Mouse (Mus musculus) MEL (cell line): ENCODE measurements around the gene Polrmt. TPM values are rescaled to one million over a fixed set of nuclear protein-coding genes. Genes with fewer than 3 reads are reported as not detected.

Source experiments
- DNase-seq: peaks from one replicate; pipeline ENCODE4 v3.0.0; 2011; ENCODE audit warnings: low read depth, low spot score
- H3K27ac ChIP-seq: 2 replicates; pipeline ENCODE4 v1.5.1; 2012; ENCODE audit warnings: low read depth, mild to moderate bottlenecking, control low read depth, low read length, moderate library complexity; ENCODE audit not compliant: control insufficient read depth
- H3K27me3 ChIP-seq, 2 experiments: fragments of 150-350 bp in 1 of 2; sonication (generic) in 1 of 2; 2 replicates each; pipeline ENCODE4 v1.6.1; 2012; ENCODE audit warnings: low read length in 2 of 2, mild to moderate bottlenecking in 2 of 2, improper control_type of control experiment in 1 of 2, moderate library complexity in 1 of 2; ENCODE audit not compliant: insufficient read depth in 2 of 2, control insufficient read depth in 1 of 2
- H3K36me3 ChIP-seq, 2 experiments: 2 replicates each; pipeline ENCODE4 v1.6.1; 2012 to 2014; ENCODE audit warnings: low read length in 2 of 2, improper control_type of control experiment in 1 of 2, inconsistent platforms in 1 of 2, mild to moderate bottlenecking in 1 of 2; ENCODE audit not compliant: insufficient read depth in 2 of 2, control insufficient read depth in 1 of 2
- H3K4me1 ChIP-seq, 2 experiments: fragments of 150-350 bp in 1 of 2; sonication (generic) in 1 of 2; 2 replicates each; pipeline ENCODE4 v1.6.1; 2012; ENCODE audit warnings: low read length in 2 of 2, improper control_type of control experiment in 1 of 2, mild to moderate bottlenecking in 1 of 2; ENCODE audit not compliant: insufficient read depth in 2 of 2, control insufficient read depth in 1 of 2
- H3K4me3 ChIP-seq, 2 experiments: fragments of 150-350 bp in 1 of 2; sonication (generic) in 1 of 2; 2 replicates each; pipeline ENCODE4 v1.5.1; 2012; ENCODE audit warnings: low read depth in 2 of 2, low read length in 2 of 2, mild to moderate bottlenecking in 2 of 2, moderate library complexity in 2 of 2, control low read depth in 1 of 2, improper control_type of control experiment in 1 of 2; ENCODE audit not compliant: control insufficient read depth in 1 of 2, insufficient read depth in 1 of 2
- H3K79me2 ChIP-seq: 2 replicates; pipeline ENCODE4 v1.6.1; 2012; ENCODE audit warnings: mild to moderate bottlenecking, low read length, moderate library complexity; ENCODE audit not compliant: control insufficient read depth, poor library complexity, insufficient read depth
- H3K9ac ChIP-seq: 2 replicates; pipeline ENCODE4 v1.6.1; 2012; ENCODE audit warnings: low read depth, mild to moderate bottlenecking, control low read depth, low read length, moderate library complexity; ENCODE audit not compliant: control insufficient read depth, poor library complexity, severe bottlenecking
- H3K9me3 ChIP-seq: fragments of 150-350 bp; sonication (generic); replicated peaks from 2 replicates; pipeline ENCODE4 v1.6.1; 2012; ENCODE audit warnings: mild to moderate bottlenecking, low read length, improper control_type of control experiment, moderate library complexity; ENCODE audit not compliant: insufficient read depth
- BHLHE40 ChIP-seq: IDR thresholded peaks from 2 replicates; pipeline ENCODE4 v1.6.1; 2012; ENCODE audit warnings: low read depth, mild to moderate bottlenecking, inconsistent platforms, low read length, improper control_type of control experiment, borderline replicate concordance
- CHD2 ChIP-seq: IDR thresholded peaks from 2 replicates; pipeline ENCODE4 v1.6.1; 2011; ENCODE audit warnings: low read length, improper control_type of control experiment
- CTCF ChIP-seq, 3 experiments: IDR thresholded peaks in 2 of 3; conservative IDR thresholded peaks in 1 of 3; 2 replicates each; pipeline ENCODE4 v1.5.1; 2011 to 2012; ENCODE audit warnings: low read length in 3 of 3, low read depth in 2 of 3, mild to moderate bottlenecking in 2 of 3, improper control_type of control experiment in 1 of 3, inconsistent platforms in 1 of 3, mixed read lengths in 1 of 3, moderate library complexity in 1 of 3; ENCODE audit not compliant: control insufficient read depth in 1 of 3, insufficient read depth in 1 of 3, poor library complexity in 1 of 3, severe bottlenecking in 1 of 3
- E2F4 ChIP-seq: IDR thresholded peaks from 2 replicates; pipeline ENCODE4 v1.6.1; 2011; ENCODE audit warnings: low read depth, low read length, improper control_type of control experiment, borderline replicate concordance
- ELF1 ChIP-seq: IDR thresholded peaks from 2 replicates; pipeline ENCODE4 v1.6.1; 2014; ENCODE audit warnings: low read depth, mild to moderate bottlenecking, inconsistent platforms, low read length, improper control_type of control experiment, moderate library complexity
- EP300 ChIP-seq, 2 experiments: IDR thresholded peaks; 2 replicates each; pipeline ENCODE4 v1.6.1; 2011; ENCODE audit warnings: improper control_type of control experiment in 2 of 2, low read length in 2 of 2, low read depth in 1 of 2, mild to moderate bottlenecking in 1 of 2
- GABPA ChIP-seq: IDR thresholded peaks from 2 replicates; pipeline ENCODE4 v1.6.1; 2012; ENCODE audit warnings: low read depth, mild to moderate bottlenecking, inconsistent platforms, low read length, improper control_type of control experiment, moderate library complexity
- GATA1 ChIP-seq: IDR thresholded peaks from 2 replicates; pipeline ENCODE4 v1.6.1; 2011; ENCODE audit warnings: low read depth, low read length, improper control_type of control experiment
- HCFC1 ChIP-seq: IDR thresholded peaks from 2 replicates; pipeline ENCODE4 v1.6.1; 2012; ENCODE audit warnings: low read depth, mild to moderate bottlenecking, inconsistent platforms, low read length, improper control_type of control experiment, moderate library complexity
- MAX ChIP-seq: IDR thresholded peaks from 2 replicates; pipeline ENCODE4 v1.6.1; 2011; ENCODE audit warnings: low read length, improper control_type of control experiment
- MXI1 ChIP-seq: IDR thresholded peaks from 2 replicates; pipeline ENCODE4 v1.6.1; 2011; ENCODE audit warnings: mild to moderate bottlenecking, low read depth, low read length, improper control_type of control experiment
- MYB ChIP-seq: IDR thresholded peaks from 2 replicates; pipeline ENCODE4 v1.6.1; 2011; ENCODE audit warnings: mild to moderate bottlenecking, low read depth, low read length, improper control_type of control experiment
- NELFE ChIP-seq: IDR thresholded peaks from 2 replicates; pipeline ENCODE4 v1.6.1; 2011; ENCODE audit warnings: low read depth, low read length, improper control_type of control experiment
- NRF1 ChIP-seq: IDR thresholded peaks from 2 replicates; pipeline ENCODE4 v1.6.1; 2014; ENCODE audit warnings: low read depth, mild to moderate bottlenecking, inconsistent platforms, low read length, improper control_type of control experiment, moderate library complexity; ENCODE audit not compliant: poor library complexity, insufficient read depth, severe bottlenecking
- POLR2AphosphoS2 ChIP-seq: IDR thresholded peaks from 2 replicates; pipeline ENCODE4 v1.6.1; 2011; ENCODE audit warnings: low read length, improper control_type of control experiment
- POLR2AphosphoS5 ChIP-seq: IDR thresholded peaks from 2 replicates; pipeline ENCODE4 v1.6.1; 2012; ENCODE audit warnings: low read depth, borderline replicate concordance, mild to moderate bottlenecking, inconsistent platforms, low read length, moderate library complexity, mixed read lengths
- RAD21 ChIP-seq: IDR thresholded peaks from 2 replicates; pipeline ENCODE4 v1.6.1; 2011; ENCODE audit warnings: mild to moderate bottlenecking, low read depth, low read length, improper control_type of control experiment
- SIN3A ChIP-seq: IDR thresholded peaks from 2 replicates; pipeline ENCODE4 v1.6.1; 2012; ENCODE audit warnings: low read length, improper control_type of control experiment, inconsistent platforms
- SMC3 ChIP-seq: IDR thresholded peaks from 2 replicates; pipeline ENCODE4 v1.6.1; 2011; ENCODE audit warnings: low read depth, low read length, improper control_type of control experiment
- TBP ChIP-seq: IDR thresholded peaks from 2 replicates; pipeline ENCODE4 v1.8.0; 2011; ENCODE audit warnings: low read depth, low read length, improper control_type of control experiment
- TCF12 ChIP-seq: IDR thresholded peaks from 2 replicates; pipeline ENCODE4 v1.6.1; 2014; ENCODE audit warnings: low read depth, mild to moderate bottlenecking, inconsistent platforms, low read length, improper control_type of control experiment, moderate library complexity
- USF2 ChIP-seq, 2 experiments: IDR thresholded peaks; 2 replicates each; pipeline ENCODE4 v1.6.1; 2011 to 2012; ENCODE audit warnings: improper control_type of control experiment in 2 of 2, low read length in 2 of 2, borderline replicate concordance in 1 of 2, inconsistent platforms in 1 of 2, low read depth in 1 of 2, mild to moderate bottlenecking in 1 of 2; ENCODE audit not compliant: insufficient read depth in 1 of 2
- ZC3H11A ChIP-seq: IDR thresholded peaks from 2 replicates; pipeline ENCODE4 v1.6.1; 2012; ENCODE audit warnings: low read depth, mild to moderate bottlenecking, inconsistent platforms, low read length, improper control_type of control experiment
- ZNF384 ChIP-seq: IDR thresholded peaks from 2 replicates; pipeline ENCODE4 v1.6.1; 2012; ENCODE audit warnings: low read depth, mild to moderate bottlenecking, inconsistent platforms, low read length, improper control_type of control experiment
- polyA plus RNA-seq, 2 experiments: library from polyadenylated mRNA; stranded (reverse) in 1 of 2; unstranded in 1 of 2; fragments of >175 nt in 1 of 2; fragments of >200 nt in 1 of 2; gene quantifications; 2 replicates each; pipeline versions ENCODE4 v1.2.1 to v1.2.4; 2012; ENCODE audit warnings: low replicate concordance in 2 of 2, low read depth in 1 of 2; ENCODE audit not compliant: insufficient read length in 2 of 2, insufficient read depth in 1 of 2, missing spikeins in 1 of 2
- total RNA-seq: library from RNA; depleted of rRNA; stranded (reverse); fragments of 300-350 nt; gene quantifications from 2 replicates; pipeline ENCODE4 v1.2.3, GENCODE M21; 2012

The Polrmt gene
- total and polyA plus RNA-seq, 3 experiments, result 35.7 to 66.9 TPM; not detected in 1

DNA sequence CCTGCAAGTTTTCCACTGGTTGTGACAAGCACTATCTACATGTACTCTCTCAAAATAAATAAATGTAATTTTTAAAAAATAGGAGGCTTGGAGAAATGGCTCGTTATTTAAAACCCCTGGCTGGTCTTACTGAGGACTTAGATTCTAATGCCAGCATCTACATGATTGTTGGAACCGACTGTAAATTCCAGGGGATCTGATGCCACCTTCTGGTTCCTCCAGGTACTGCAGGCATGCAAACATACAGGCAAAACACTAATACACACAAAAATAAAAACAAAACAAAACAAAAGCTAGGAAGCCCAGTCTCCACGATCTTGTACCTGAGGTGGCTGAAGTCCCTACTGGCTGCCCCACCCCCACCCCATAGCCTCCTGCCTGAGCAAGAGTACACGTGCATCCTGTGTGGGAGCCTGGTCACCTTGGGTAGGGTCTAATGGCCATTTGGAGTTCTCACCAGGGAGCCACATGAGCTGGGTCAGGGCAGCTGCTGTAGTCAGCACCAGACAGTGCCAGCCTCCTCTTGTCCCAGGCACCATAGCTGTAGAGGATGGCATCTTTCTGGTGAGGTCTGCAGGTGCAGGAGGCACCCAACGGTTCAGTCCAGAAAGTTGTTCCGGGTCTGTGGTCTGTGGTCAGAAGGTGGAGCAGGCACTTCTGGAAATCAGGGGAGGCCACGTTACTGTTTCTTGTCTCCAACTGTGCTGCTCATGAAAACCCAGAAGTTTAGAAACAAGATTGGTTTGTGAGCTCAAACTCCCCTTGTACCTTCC, 42.2 kb upstream of the Polrmt start:
- H3K4me3 ChIP-seq, result peak overlapping the region in 1 of 2 experiments; percentile 29; a peak in 2 of 4 replicates
- DNase-seq, result peak; percentile 83

DNA sequence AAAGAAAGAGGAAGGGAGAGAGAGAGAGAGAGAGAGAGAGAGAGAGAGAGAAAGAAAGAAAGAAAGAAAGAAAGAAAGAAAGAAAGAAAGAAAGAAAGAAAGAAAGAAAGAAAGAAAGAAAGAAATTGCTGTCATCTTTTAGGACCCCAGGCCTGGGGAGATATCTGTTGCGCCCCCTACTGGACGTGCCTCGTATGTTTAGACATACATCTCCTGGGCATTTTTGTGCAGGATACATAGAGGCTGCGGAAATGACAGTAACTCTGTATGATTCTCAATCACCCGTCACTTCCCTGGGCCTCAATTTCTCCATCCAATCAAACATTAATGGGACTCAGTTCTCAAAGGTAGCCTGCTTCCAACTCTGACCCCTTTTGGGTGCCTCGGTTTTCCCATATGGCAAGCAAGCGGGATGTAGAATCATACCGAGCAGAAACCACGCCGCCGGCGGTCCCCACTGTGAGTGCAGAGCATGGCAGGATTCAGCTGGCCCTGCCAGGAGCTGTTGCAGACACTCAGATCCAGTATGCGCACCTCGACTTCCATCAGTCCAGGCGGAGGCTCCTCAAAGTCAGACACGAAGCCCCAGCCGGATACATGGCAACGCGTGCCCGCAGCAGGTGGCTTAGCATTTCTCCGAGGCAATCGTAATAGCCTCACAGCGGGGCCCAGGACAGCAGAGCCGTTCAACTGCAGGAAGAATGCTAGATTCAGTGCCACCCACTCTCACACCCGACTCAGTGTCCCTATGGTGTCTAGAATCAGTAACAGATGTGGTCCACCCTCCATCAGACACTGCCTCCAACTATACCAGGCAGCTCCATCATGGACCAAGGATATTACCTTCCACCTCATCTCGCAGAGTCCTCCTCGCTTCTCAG, 37.8 kb upstream of the Polrmt start:
- H3K9ac ChIP-seq, result no peak overlapping the region
- TF ChIP-seq NELFE, result no peak
- TF ChIP-seq POLR2AphosphoS5, result no peak
- no peak for TF ChIP-seq MAX
- no peak for TF ChIP-seq POLR2AphosphoS2
- TF ChIP-seq E2F4, result no peak
- TF ChIP-seq TBP, result no peak
- TF ChIP-seq NRF1, result no peak
- TF ChIP-seq GATA1, result no peak
- TF ChIP-seq MYB, result no peak
- no peak for TF ChIP-seq USF2 (IDR thresholded peaks at IDR 0.05; ENCODE audit: borderline replicate concordance in 1 of 2, insufficient read depth in 1 of 2, low read depth in 1 of 2, low read length in 2 of 2)
- TF ChIP-seq HCFC1, result no peak
- peak; percentile 70 to 76 (median 74) for TF ChIP-seq CTCF (IDR thresholded peaks at IDR 0.05 in 2 of 3, conservative IDR thresholded peaks at IDR 0.05 in 1 of 3; ENCODE audit: control insufficient read depth in 1 of 3, insufficient read depth in 1 of 3, low read depth in 2 of 3, low read length in 3 of 3, poor library complexity in 1 of 3, severe bottlenecking in 1 of 3)
- TF ChIP-seq ZNF384, result no peak
- peak; percentile 10 for TF ChIP-seq RAD21
- peak; percentile 48 for TF ChIP-seq SMC3
- no peak for TF ChIP-seq ELF1
- TF ChIP-seq, all 39 proteins: peak for 3
- no peak overlapping the region for H3K27ac ChIP-seq
- DNase-seq, result peak; percentile 73
- H3K27me3 ChIP-seq, result no peaks in the 10 kb centered on the region
- no peaks in the 10 kb centered on the region; a peak in 1 of 4 replicates for H3K36me3 ChIP-seq
- no peak overlapping the region for H3K4me3 ChIP-seq
- H3K4me1 ChIP-seq, result peaks cover 0 to 15% of the 10 kb centered on the region in 2 experiments; a peak in 2 of 4 replicates
- no peaks in the 10 kb centered on the region for H3K9me3 ChIP-seq
- H3K79me2 ChIP-seq, result no peaks in the 10 kb centered on the region

More for the DNA sequence above, 42.2 kb upstream of the Polrmt start:
- H3K79me2 ChIP-seq, result no peaks in the 10 kb centered on the region
- TF ChIP-seq TCF12, result 0 out of 2 replicates have a peak, but pooled peaks have one; percentile 9
- TF ChIP-seq SMC3, result peak; percentile 81
- TF ChIP-seq MXI1, result peak; percentile 41; the same call in 1 of the 2 replicates
- TF ChIP-seq SIN3A, result peak; percentile 52; the same call in 1 of the 2 replicates
- no peak for TF ChIP-seq NELFE
- 0 out of 2 replicates have a peak, but pooled peaks have one; percentile 21 for TF ChIP-seq HCFC1
- peak; percentile 85 for TF ChIP-seq RAD21
- TF ChIP-seq CHD2, result no peak
- TF ChIP-seq EP300 (IDR thresholded peaks at IDR 0.05; ENCODE audit: low read depth in 1 of 2, low read length in 2 of 2), result no peak
- TF ChIP-seq CTCF (IDR thresholded peaks at IDR 0.05 in 2 of 3, conservative IDR thresholded peaks at IDR 0.05 in 1 of 3; ENCODE audit: control insufficient read depth in 1 of 3, insufficient read depth in 1 of 3, low read depth in 2 of 3, low read length in 3 of 3, poor library complexity in 1 of 3, severe bottlenecking in 1 of 3), result peak; percentile 66 to 96 (median 90)
- peak; percentile 9; the same call in 1 of the 2 replicates for TF ChIP-seq BHLHE40
- no peak for TF ChIP-seq GABPA
- TF ChIP-seq NRF1, result no peak
- TF ChIP-seq ZC3H11A, result peak; percentile 69
- H3K4me1 ChIP-seq, result peaks cover 0 to 10% of the 10 kb centered on the region in 2 experiments; a peak in 3 of 4 replicates
- no peaks in the 10 kb centered on the region for H3K27me3 ChIP-seq
- H3K36me3 ChIP-seq, result no peaks in the 10 kb centered on the region; a peak in 1 of 4 replicates
- peak overlapping the region; percentile 42 for H3K9ac ChIP-seq
- H3K27ac ChIP-seq, result no peak overlapping the region; the same call in 1 of the 2 replicates
- no peaks in the 10 kb centered on the region for H3K9me3 ChIP-seq
